Mouse (Mus musculus): Measurements from ENCODE around the gene Etv5. TPM values are rescaled to one million over a fixed set of nuclear protein-coding genes. Genes with fewer than 3 reads are reported as not detected.
A peak's percentile ranks its signal among the peaks of the same experiment; 100 is the strongest.

Gene Etv5
- polyA plus RNA-seq, 1 experiment from 2014 or later: 17.8 TPM

- ATAC-seq: no peak
- H3K4me2 ChIP-seq (ENCODE audit: low read length): no peak overlapping the region
- H3K9me3 ChIP-seq (replicated peaks; ENCODE audit: control insufficient read depth, low read length): no peaks in the 10 kb centered on the region
- no peak for DNase-seq (ENCODE audit: low spot score)
- no peak overlapping the region for H3K4me3 ChIP-seq (ENCODE audit: low read depth, low read length)
- WGBS: 84% methylated on average over 3 of the region's 3 CpGs
- H3K27ac ChIP-seq (ENCODE audit: low read depth, low read length): no peak overlapping the region
- no peak overlapping the region for H3K9ac ChIP-seq (ENCODE audit: low read length)
- H3K36me3 ChIP-seq (ENCODE audit: control insufficient read depth, insufficient read depth, low read length): no peaks in the 10 kb centered on the region
- H3K4me1 ChIP-seq (ENCODE audit: control insufficient read depth, insufficient read depth, low read length): no peaks in the 10 kb centered on the region
- H3K27me3 ChIP-seq (replicated peaks; ENCODE audit: control insufficient read depth, insufficient read depth, low read length): no peaks in the 10 kb centered on the region
Observed at GRCm38 (mm10) chr16:22353639-22354038, 85.9 kb downstream of the Etv5 start.

- 92% methylated on average over 4 of the region's 4 CpGs for WGBS
- H3K4me3 ChIP-seq (ENCODE audit: low read depth, low read length): no peak overlapping the region
- H3K36me3 ChIP-seq (ENCODE audit: control insufficient read depth, insufficient read depth, low read length): no peaks in the 10 kb centered on the region
- no peak overlapping the region for H3K27ac ChIP-seq (ENCODE audit: low read depth, low read length)
- no peaks in the 10 kb centered on the region for H3K4me1 ChIP-seq (ENCODE audit: control insufficient read depth, insufficient read depth, low read length)
- H3K27me3 ChIP-seq (replicated peaks; ENCODE audit: control insufficient read depth, insufficient read depth, low read length): no peaks in the 10 kb centered on the region
- no peak overlapping the region for H3K9ac ChIP-seq (ENCODE audit: low read length)
- no peak for ATAC-seq
- DNase-seq (ENCODE audit: low spot score): no peak
- H3K4me2 ChIP-seq (ENCODE audit: low read length): no peak overlapping the region
- H3K9me3 ChIP-seq (replicated peaks; ENCODE audit: control insufficient read depth, low read length): no peaks in the 10 kb centered on the region
Observed at GRCm38 (mm10) chr16:22351194-22351593, 88.3 kb downstream of the Etv5 start.

GRCm38 (mm10) chr16:22349798-22350197 is 89.7 kb downstream of the Etv5 start:
- WGBS: 93% methylated on average over 5 of the region's 5 CpGs
- no peak for ATAC-seq

GRCm38 (mm10) chr16:22348478-22349270 is 90.8 kb downstream of the Etv5 start:
- Histone ChIP-seq H3K27me3 (replicated peaks; ENCODE audit: control insufficient read depth, insufficient read depth, low read length) (no peaks in the 10 kb centered on the region), H3K4me3 (ENCODE audit: low read depth, low read length) (no peak overlapping the region), H3K4me1 (ENCODE audit: control insufficient read depth, insufficient read depth, low read length) (no peaks in the 10 kb centered on the region), H3K4me2 (ENCODE audit: low read length) (no peak overlapping the region), H3K27ac (ENCODE audit: low read depth, low read length) (no peak overlapping the region), H3K9me3 (replicated peaks; ENCODE audit: control insufficient read depth, low read length) (no peaks in the 10 kb centered on the region), H3K9ac (ENCODE audit: low read length) (no peak overlapping the region), H3K36me3 (ENCODE audit: control insufficient read depth, insufficient read depth, low read length) (no peaks in the 10 kb centered on the region)
- DNase-seq (ENCODE audit: low spot score): no peak
- WGBS: 32% methylated on average over 16 of the region's 16 CpGs
- ATAC-seq: no peak

More at GRCm38 (mm10) chr16:22349798-22350197, 89.7 kb downstream of the Etv5 start:
- Histone ChIP-seq H3K27ac (ENCODE audit: low read depth, low read length) (no peak overlapping the region), H3K4me2 (ENCODE audit: low read length) (no peak overlapping the region), H3K9me3 (replicated peaks; ENCODE audit: control insufficient read depth, low read length) (no peaks in the 10 kb centered on the region), H3K27me3 (replicated peaks; ENCODE audit: control insufficient read depth, insufficient read depth, low read length) (no peaks in the 10 kb centered on the region), H3K4me3 (ENCODE audit: low read depth, low read length) (no peak overlapping the region), H3K4me1 (ENCODE audit: control insufficient read depth, insufficient read depth, low read length) (no peaks in the 10 kb centered on the region), H3K36me3 (ENCODE audit: control insufficient read depth, insufficient read depth, low read length) (no peaks in the 10 kb centered on the region), H3K9ac (ENCODE audit: low read length) (no peak overlapping the region)
- no peak for DNase-seq (ENCODE audit: low spot score)

GRCm38 (mm10) chr16:22348014-22348413 is 91.5 kb downstream of the Etv5 start:
- H3K4me2 ChIP-seq (ENCODE audit: low read length): no peak overlapping the region
- H3K9me3 ChIP-seq (replicated peaks; ENCODE audit: control insufficient read depth, low read length): no peaks in the 10 kb centered on the region
- WGBS: 61% methylated on average over 4 of the region's 4 CpGs
- no peak for ATAC-seq
- H3K4me3 ChIP-seq (ENCODE audit: low read depth, low read length): no peak overlapping the region
- H3K27ac ChIP-seq (ENCODE audit: low read depth, low read length): no peak overlapping the region
- no peak for DNase-seq (ENCODE audit: low spot score)
- H3K9ac ChIP-seq (ENCODE audit: low read length): no peak overlapping the region
- H3K27me3 ChIP-seq (replicated peaks; ENCODE audit: control insufficient read depth, insufficient read depth, low read length): no peaks in the 10 kb centered on the region
- H3K4me1 ChIP-seq (ENCODE audit: control insufficient read depth, insufficient read depth, low read length): no peaks in the 10 kb centered on the region
- no peaks in the 10 kb centered on the region for H3K36me3 ChIP-seq (ENCODE audit: control insufficient read depth, insufficient read depth, low read length)

- Histone ChIP-seq H3K9me3 (replicated peaks; ENCODE audit: control insufficient read depth, low read length) (no peaks in the 10 kb centered on the region), H3K4me2 (ENCODE audit: low read length) (no peak overlapping the region), H3K27me3 (replicated peaks; ENCODE audit: control insufficient read depth, insufficient read depth, low read length) (no peaks in the 10 kb centered on the region), H3K27ac (ENCODE audit: low read depth, low read length) (no peak overlapping the region), H3K4me1 (ENCODE audit: control insufficient read depth, insufficient read depth, low read length) (no peaks in the 10 kb centered on the region), H3K36me3 (ENCODE audit: control insufficient read depth, insufficient read depth, low read length) (no peaks in the 10 kb centered on the region), H3K4me3 (ENCODE audit: low read depth, low read length) (no peak overlapping the region), H3K9ac (ENCODE audit: low read length) (no peak overlapping the region)
- ATAC-seq (no peak), DNase-seq (ENCODE audit: low spot score) (peak; percentile 27)
- 77% methylated on average over 4 of the region's 4 CpGs for WGBS
Observed at GRCm38 (mm10) chr16:22341236-22341671, 98.3 kb downstream of the Etv5 start.

- WGBS: 71% methylated on average over 3 of the region's 3 CpGs
- Histone ChIP-seq H3K9me3 (replicated peaks; ENCODE audit: control insufficient read depth, low read length) (no peaks in the 10 kb centered on the region), H3K4me3 (ENCODE audit: low read depth, low read length) (no peak overlapping the region), H3K9ac (ENCODE audit: low read length) (no peak overlapping the region), H3K27ac (ENCODE audit: low read depth, low read length) (no peak overlapping the region), H3K4me2 (ENCODE audit: low read length) (no peak overlapping the region), H3K36me3 (ENCODE audit: control insufficient read depth, insufficient read depth, low read length) (no peaks in the 10 kb centered on the region), H3K4me1 (ENCODE audit: control insufficient read depth, insufficient read depth, low read length) (no peaks in the 10 kb centered on the region), H3K27me3 (replicated peaks; ENCODE audit: control insufficient read depth, insufficient read depth, low read length) (no peaks in the 10 kb centered on the region)
- no peak for DNase-seq (ENCODE audit: low spot score)
- ATAC-seq: no peak
Observed at GRCm38 (mm10) chr16:22335781-22336180, 103.7 kb downstream of the Etv5 start.

Other genes starting within 250 kb of the Etv5 start
- gene Tra2b, start 173.7 kb downstream of the Etv5 start, polyA plus RNA-seq (2014; fragmentation: Nextera tagmentation; extraction: Ambion mirVana): 323 and 365 TPM in 2 replicates
- 2.1 and 3.0 TPM in 2 replicates for gene Dgkg, start 217.5 kb upstream of the Etv5 start, polyA plus RNA-seq (2014; fragmentation: Nextera tagmentation; extraction: Ambion mirVana)

Data from forebrain, embryonic 14.5 days (tissue).